Mouse (Mus musculus): ENCODE results near the gene Atxn7l1. TPM values are rescaled to one million over a fixed set of nuclear protein-coding genes. Genes with fewer than 3 reads are reported as not detected.
A peak's percentile ranks its signal among the peaks of the same experiment; 100 is the strongest.

Atxn7l1 gene
- total and polyA plus RNA-seq, 2 experiments from 2014 or later, result 20.9 to 27.8 TPM

- no peak for ATAC-seq (ENCODE audit: low FRiP score)
- Histone ChIP-seq H3K4me3 (ENCODE audit: low read depth, low read length) (no peak overlapping the region), H3K4me1 (ENCODE audit: insufficient read depth, low read length) (peaks cover 9% of the 10 kb centered on the region; the same call in 1 of the 2 replicates), H3K9me3 (ENCODE audit: low read length) (no peaks in the 10 kb centered on the region), H3K27me3 (ENCODE audit: insufficient read depth, low read length) (no peaks in the 10 kb centered on the region), H3K36me3 (ENCODE audit: insufficient read depth, low read length) (no peaks in the 10 kb centered on the region), H3K4me2 (ENCODE audit: low read depth, low read length, poor library complexity, severe bottlenecking) (no peak overlapping the region), H3K9ac (replicated peaks; ENCODE audit: low read length, poor library complexity, severe bottlenecking) (no peak overlapping the region), H3K27ac (ENCODE audit: low read depth, low read length) (no peak overlapping the region)
- no peak for TF ChIP-seq CTCF (IDR thresholded peaks at IDR 0.05)
- no peak for DNase-seq (ENCODE audit: low spot score)
- 62% methylated on average over 8 of the region's 8 CpGs for WGBS
Measured at GRCm38 (mm10) chr12:33144456-33144855, 3.0 kb upstream of the Atxn7l1 start.

- Histone ChIP-seq H3K4me2 (ENCODE audit: low read depth, low read length, poor library complexity, severe bottlenecking) (peak overlapping the region; percentile 96), H3K36me3 (ENCODE audit: insufficient read depth, low read length) (no peaks in the 10 kb centered on the region), H3K9me3 (ENCODE audit: low read length) (no peaks in the 10 kb centered on the region), H3K27me3 (ENCODE audit: insufficient read depth, low read length) (no peaks in the 10 kb centered on the region), H3K4me3 (ENCODE audit: low read depth, low read length) (peak overlapping the region; percentile 73), H3K9ac (replicated peaks; ENCODE audit: low read length, poor library complexity, severe bottlenecking) (peak overlapping the region; percentile 59), H3K4me1 (ENCODE audit: insufficient read depth, low read length) (peaks cover 11% of the 10 kb centered on the region; the same call in 1 of the 2 replicates), H3K27ac (ENCODE audit: low read depth, low read length) (no peak overlapping the region)
- DNase-seq (ENCODE audit: low spot score), result peak; percentile 35
- no peak for TF ChIP-seq CTCF (IDR thresholded peaks at IDR 0.05)
- WGBS, result 6% methylated on average over 29 of the region's 29 CpGs
- peak; percentile 46 for ATAC-seq (ENCODE audit: low FRiP score)
Measured at GRCm38 (mm10) chr12:33146622-33147433, 665 bp upstream of the Atxn7l1 start.

- Histone ChIP-seq H3K9ac (replicated peaks; ENCODE audit: low read length, poor library complexity, severe bottlenecking) (no peak overlapping the region), H3K4me1 (ENCODE audit: insufficient read depth, low read length) (peaks cover 11% of the 10 kb centered on the region; the same call in 1 of the 2 replicates), H3K4me2 (ENCODE audit: low read depth, low read length, poor library complexity, severe bottlenecking) (0 out of 2 replicates have a peak overlapping the region, but pooled peaks have one; percentile 96), H3K27ac (ENCODE audit: low read depth, low read length) (no peak overlapping the region), H3K27me3 (ENCODE audit: insufficient read depth, low read length) (no peaks in the 10 kb centered on the region), H3K9me3 (ENCODE audit: low read length) (no peaks in the 10 kb centered on the region), H3K4me3 (ENCODE audit: low read depth, low read length) (no peak overlapping the region), H3K36me3 (ENCODE audit: insufficient read depth, low read length) (no peaks in the 10 kb centered on the region)
- 92% methylated on average over 16 of the region's 16 CpGs for WGBS
- TF ChIP-seq CTCF (IDR thresholded peaks at IDR 0.05), result no peak
- no peak for ATAC-seq (ENCODE audit: low FRiP score)
- no peak for DNase-seq (ENCODE audit: low spot score)
Measured at GRCm38 (mm10) chr12:33149544-33150190, 2.2 kb downstream of the Atxn7l1 start.

DNA sequence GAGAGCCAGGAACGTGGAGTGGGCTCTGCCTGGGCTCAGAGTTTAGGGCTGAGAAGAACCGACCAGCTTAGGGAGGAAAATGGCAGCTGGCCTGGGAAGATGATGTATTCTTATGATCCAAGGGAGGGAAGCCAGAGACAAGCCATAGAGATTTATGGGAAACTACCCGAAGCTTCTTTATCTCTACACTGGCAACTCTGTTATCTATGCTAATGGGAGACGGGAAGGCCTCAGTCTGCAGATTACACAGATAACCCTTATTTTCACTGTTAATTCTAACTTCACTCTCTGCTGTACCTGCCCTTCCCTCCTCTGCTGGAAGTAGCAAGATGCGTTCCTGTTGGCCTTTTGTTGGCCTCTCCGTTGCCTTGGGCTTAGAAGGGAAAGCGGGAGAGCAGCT lies 5.6 kb downstream of the Atxn7l1 start:
- H3K27me3 ChIP-seq (ENCODE audit: insufficient read depth, low read length), result no peaks in the 10 kb centered on the region
- H3K4me3 ChIP-seq (ENCODE audit: low read depth, low read length), result no peak overlapping the region
- peaks cover 11% of the 10 kb centered on the region; the same call in 1 of the 2 replicates for H3K4me1 ChIP-seq (ENCODE audit: insufficient read depth, low read length)
- no peak for DNase-seq (ENCODE audit: low spot score)
- H3K27ac ChIP-seq (ENCODE audit: low read depth, low read length), result no peak overlapping the region
- 0 out of 2 replicates have a peak, but pooled peaks cover 2% of the 10 kb centered on the region for H3K36me3 ChIP-seq (ENCODE audit: insufficient read depth, low read length)
- TF ChIP-seq CTCF (IDR thresholded peaks at IDR 0.05), result no peak
- 85% methylated on average over 7 of the region's 7 CpGs for WGBS
- no peaks in the 10 kb centered on the region for H3K9me3 ChIP-seq (ENCODE audit: low read length)
- H3K4me2 ChIP-seq (ENCODE audit: low read depth, low read length, poor library complexity, severe bottlenecking), result no peak overlapping the region
- no peak for ATAC-seq (ENCODE audit: low FRiP score)
- no peak overlapping the region for H3K9ac ChIP-seq (replicated peaks; ENCODE audit: low read length, poor library complexity, severe bottlenecking)

GRCm38 (mm10) chr12:33153850-33154249 lies 6.4 kb downstream of the Atxn7l1 start:
- Histone ChIP-seq H3K9ac (replicated peaks; ENCODE audit: low read length, poor library complexity, severe bottlenecking) (no peak overlapping the region), H3K9me3 (ENCODE audit: low read length) (no peaks in the 10 kb centered on the region), H3K4me1 (ENCODE audit: insufficient read depth, low read length) (peaks cover 8% of the 10 kb centered on the region; the same call in 1 of the 2 replicates), H3K27ac (ENCODE audit: low read depth, low read length) (no peak overlapping the region), H3K36me3 (ENCODE audit: insufficient read depth, low read length) (0 out of 2 replicates have a peak, but pooled peaks cover 2% of the 10 kb centered on the region), H3K4me3 (ENCODE audit: low read depth, low read length) (no peak overlapping the region), H3K27me3 (ENCODE audit: insufficient read depth, low read length) (no peaks in the 10 kb centered on the region), H3K4me2 (ENCODE audit: low read depth, low read length, poor library complexity, severe bottlenecking) (no peak overlapping the region)
- 93% methylated on average over 3 of the region's 3 CpGs for WGBS
- ATAC-seq (ENCODE audit: low FRiP score), result no peak
- no peak for TF ChIP-seq CTCF (IDR thresholded peaks at IDR 0.05)
- no peak for DNase-seq (ENCODE audit: low spot score)

GRCm38 (mm10) chr12:33154732-33155131 lies 7.2 kb downstream of the Atxn7l1 start:
- Histone ChIP-seq H3K27me3 (ENCODE audit: insufficient read depth, low read length) (no peaks in the 10 kb centered on the region), H3K4me2 (ENCODE audit: low read depth, low read length, poor library complexity, severe bottlenecking) (no peak overlapping the region), H3K36me3 (ENCODE audit: insufficient read depth, low read length) (0 out of 2 replicates have a peak, but pooled peaks cover 2% of the 10 kb centered on the region), H3K9ac (replicated peaks; ENCODE audit: low read length, poor library complexity, severe bottlenecking) (no peak overlapping the region), H3K9me3 (ENCODE audit: low read length) (no peaks in the 10 kb centered on the region), H3K27ac (ENCODE audit: low read depth, low read length) (no peak overlapping the region), H3K4me1 (ENCODE audit: insufficient read depth, low read length) (no peaks in the 10 kb centered on the region; the same call in 1 of the 2 replicates), H3K4me3 (ENCODE audit: low read depth, low read length) (no peak overlapping the region)
- TF ChIP-seq CTCF (IDR thresholded peaks at IDR 0.05), result no peak
- WGBS, result 89% methylated on average over 3 of the region's 3 CpGs
- ATAC-seq (ENCODE audit: low FRiP score) (no peak), DNase-seq (ENCODE audit: low spot score) (no peak)
